Mouse (Mus musculus): ENCODE data around the gene Kcnh1.

The Kcnh1 gene

DNA sequence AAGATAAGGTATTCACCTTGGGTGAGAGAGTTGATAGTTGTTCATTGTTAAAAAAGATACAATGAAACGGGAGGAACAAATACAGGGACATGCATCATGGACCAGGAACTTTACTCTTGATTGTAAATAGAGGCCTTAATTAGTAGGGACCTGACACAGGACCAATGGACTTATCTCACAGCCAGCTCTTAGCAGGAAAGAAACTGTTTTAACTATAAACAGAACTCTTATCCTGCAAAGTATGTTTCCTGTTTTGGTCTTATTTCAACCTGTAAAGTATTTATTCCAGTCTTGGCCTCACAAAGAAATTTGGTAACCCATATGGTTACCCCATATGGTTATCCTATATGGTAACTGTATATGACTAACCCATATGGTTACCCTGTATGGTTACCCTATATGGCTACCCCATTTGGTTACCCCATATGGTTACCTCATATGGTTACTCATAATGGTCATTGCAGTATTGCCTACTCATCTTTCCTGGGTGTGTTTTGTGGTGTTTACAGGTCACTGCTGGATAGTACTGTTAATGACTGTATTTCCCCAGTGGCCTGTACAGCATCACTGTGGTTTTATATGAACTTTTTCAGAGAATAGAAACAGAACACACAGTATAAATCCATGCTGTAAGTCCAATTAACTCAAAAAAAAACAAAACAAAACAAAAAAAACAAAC is 125.0 kb downstream of the Kcnh1 start:
- no peak for DNase-seq (ENCODE audit: low spot score)

DNA sequence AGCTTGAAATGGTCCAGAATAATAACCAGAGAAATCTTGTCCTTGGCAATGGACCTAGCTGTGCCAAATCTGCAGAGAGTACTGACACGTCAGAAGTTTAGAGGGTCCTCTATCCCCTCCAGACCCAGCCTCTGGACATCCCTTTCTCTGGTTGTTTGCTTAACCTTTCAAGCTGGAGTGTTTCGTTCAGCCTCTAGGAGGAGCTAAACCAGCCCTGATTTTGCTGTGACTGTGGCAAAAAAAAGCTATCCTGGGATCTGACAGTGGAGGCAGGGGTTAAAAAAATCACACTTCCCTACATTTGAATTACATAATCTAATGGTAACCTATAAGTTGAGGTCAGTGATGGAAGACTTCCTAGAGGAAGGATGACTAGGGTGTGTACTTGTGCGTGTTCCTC is 133.6 kb downstream of the Kcnh1 start:
- no peak for DNase-seq (ENCODE audit: low spot score)

DNA sequence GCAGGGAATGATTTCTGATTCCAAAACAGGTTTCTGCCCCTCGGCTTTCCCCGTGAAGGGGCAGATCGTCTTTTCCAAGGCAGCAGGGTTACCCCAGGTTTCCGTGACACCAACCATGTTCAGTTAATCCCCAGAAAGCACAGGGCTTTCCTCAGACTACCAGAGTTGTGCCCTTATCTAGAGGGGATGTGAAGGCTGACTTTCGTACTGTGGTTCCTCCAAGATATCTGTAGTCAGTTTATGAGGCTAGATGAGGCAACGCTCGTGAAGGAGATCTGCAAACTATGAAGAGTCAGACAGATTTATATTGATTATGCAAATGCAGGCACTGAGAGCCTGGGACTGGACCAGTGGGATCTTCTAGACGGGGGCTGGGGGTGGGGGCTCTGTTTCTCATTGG is 136.5 kb downstream of the Kcnh1 start:
- DNase-seq (ENCODE audit: low spot score), result no peak

DNA sequence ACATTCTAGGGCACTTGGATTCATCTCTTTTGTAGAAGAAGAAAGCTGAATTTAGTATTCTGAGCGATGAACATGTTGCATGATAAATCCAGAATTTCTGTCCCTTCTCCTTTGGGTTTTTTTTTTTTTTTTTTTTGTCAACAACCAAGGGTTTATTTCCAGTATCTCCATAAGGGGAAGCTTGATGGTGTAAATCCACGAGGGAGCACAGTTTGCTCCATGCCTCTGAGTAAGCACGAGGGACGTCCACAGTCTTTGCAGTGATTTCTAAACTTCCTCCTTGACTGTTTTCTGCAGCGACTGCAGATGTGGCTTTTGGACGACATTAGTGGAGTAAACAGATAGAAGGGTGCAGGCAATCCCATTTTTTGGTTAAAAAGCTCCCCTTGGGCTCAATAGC is 140.6 kb downstream of the Kcnh1 start:
- DNase-seq (ENCODE audit: low spot score), result no peak

DNA sequence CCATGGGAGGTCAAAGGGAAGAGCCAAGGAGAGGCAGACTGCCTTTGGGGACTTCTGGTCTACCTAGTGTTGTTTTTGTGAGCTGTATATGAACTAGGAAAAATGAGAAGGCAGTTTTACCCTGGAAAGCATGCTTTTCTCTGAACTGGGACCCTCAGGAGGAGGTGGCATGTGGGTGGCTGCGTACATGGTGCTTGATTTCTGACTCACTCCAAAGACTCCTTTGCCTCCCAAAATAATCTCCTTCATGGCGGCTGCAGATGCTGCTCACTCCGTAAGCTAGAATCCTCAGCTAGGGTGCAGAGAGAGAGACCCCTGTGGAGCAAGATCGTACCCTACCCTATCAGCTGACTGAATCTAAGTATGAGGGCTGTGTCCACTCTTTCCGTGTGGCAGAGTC is 145.5 kb downstream of the Kcnh1 start:
- DNase-seq (ENCODE audit: low spot score), result no peak

DNA sequence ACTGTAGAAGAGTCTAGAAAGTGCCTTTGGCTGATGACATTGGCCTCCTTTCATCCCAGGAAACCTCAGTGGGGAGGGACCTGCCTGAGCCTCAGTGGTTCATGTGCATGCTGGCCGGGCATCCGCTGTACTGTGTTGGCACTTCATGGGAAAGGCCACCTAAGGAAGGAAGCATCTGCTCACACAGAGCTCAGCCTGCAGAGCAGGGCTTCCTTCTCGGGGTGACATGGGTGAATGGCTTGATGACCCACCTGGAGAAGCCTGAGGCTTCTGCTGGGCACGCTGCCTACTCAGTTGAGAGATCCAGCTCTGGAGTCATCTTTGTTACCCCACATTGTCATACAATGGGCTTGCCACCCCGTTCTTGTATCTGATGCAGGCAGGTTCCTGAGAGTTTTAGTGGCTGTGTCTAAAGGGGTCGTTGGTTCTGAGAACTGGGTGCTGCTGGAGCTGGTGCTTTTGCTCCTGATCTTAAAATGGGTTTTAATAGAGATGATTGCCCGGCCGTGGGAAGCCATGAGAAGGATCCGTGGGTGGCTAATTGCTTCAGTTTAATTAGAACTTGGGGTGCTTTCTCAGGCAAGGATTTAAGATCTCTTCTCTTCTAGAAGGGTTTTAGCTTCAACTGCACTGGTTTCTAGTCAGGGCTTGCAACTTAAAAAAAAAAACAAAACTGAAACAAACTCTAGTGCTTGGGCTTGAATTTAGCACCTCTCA is 148.9 kb downstream of the Kcnh1 start:
- no peak for DNase-seq (ENCODE audit: low spot score)

DNA sequence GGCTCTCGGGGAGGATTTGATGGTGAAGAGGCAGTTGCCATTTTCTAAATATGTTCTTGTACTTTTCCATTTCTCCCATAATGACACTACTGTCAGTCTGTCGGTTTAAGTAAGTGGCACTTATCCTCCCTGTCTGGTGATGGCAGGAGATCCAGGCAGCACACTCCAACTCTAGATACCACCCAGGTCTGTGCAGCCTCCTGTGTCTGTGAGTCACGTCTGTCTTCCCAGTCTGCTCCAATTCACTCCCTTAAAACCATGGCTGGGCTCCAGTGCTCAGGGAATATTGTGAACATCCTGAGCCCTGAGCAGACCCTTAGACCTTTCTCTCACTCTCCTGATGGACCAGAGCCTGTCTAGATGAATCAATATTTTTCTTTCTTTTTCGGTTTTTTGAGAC is 151.2 kb downstream of the Kcnh1 start:
- DNase-seq (ENCODE audit: low spot score), result no peak

DNA sequence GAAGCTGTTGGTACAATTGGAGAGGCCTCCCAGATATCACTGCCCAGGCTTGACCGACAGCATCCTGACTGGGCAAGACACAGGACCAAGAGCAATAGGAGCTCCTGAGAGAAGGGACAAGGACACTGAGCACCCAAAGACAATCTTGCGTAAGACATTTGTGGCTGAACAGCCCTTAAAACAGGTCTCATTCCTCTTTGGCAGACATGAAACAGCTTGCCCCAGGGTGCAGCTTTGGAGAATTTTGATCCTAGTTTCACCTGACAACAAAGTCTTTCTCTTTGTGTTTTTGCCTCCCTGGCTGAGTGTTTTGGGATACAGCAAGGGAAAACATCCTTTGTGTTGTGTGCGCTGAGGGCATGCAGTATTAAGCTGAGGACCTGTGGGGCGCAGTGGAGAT is 153.4 kb downstream of the Kcnh1 start:
- DNase-seq (ENCODE audit: low spot score), result no peak

DNA sequence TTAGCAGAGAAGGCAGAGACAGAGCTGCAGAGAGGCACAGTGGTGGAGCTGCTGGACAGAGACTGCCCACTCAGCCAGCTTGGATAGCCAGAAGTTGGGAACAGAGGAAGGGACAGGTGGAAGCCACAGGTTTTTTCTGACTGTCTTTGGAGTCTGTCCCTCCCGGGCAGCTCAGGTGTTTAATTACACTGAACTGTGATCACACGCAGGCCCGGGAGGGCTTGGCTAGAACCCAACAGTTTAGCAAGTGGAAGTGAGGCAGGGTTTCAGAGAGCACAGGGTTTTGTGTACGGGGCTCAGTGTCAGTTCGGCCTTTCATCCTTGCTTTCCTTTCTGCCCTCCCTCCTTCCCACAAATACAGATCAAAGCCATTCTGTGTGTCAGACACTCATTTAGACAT is 156.8 kb downstream of the Kcnh1 start:
- no peak for DNase-seq (ENCODE audit: low spot score)

DNA sequence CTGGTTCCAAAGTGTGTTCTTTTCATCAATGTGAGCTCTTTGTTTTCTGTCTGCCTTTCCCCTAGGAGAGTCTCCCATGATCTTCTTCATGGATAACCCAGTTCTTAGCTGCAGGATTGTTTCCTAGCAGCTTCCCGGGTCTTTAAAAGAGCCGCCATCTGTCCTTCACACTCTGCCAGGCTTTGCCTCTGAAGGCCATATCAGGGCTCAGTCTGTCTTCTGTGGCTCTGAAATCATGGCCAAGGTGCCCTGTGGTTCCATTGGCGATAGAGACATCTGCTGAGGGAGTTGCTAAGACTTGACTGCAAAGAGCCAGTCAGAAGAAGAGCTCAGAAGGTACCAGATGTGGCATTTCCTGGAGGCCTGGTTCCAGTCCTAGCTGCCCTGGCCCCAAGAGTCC is 165.7 kb downstream of the Kcnh1 start:
- no peak for DNase-seq (ENCODE audit: low spot score)

DNA sequence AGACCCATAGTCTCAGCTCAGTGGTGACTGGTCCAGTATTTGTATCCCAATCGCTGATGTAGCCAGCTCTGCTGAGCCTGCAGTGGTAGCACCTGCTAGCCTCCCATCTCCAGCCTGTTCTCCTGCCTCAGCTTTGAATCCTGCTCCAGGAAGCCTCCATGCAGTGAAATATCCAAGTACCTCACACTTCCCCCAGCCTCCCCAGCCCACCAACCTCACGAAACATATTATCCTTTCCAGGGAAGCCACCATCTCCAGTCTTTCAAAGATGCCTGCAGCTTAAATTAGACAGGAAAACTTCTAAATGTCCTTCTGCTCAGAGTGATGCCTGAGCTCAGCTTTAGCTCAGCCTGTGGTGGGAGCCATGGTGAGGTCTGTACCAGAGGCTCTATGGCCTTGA is 168.6 kb downstream of the Kcnh1 start:
- DNase-seq (ENCODE audit: low spot score), result no peak

DNA sequence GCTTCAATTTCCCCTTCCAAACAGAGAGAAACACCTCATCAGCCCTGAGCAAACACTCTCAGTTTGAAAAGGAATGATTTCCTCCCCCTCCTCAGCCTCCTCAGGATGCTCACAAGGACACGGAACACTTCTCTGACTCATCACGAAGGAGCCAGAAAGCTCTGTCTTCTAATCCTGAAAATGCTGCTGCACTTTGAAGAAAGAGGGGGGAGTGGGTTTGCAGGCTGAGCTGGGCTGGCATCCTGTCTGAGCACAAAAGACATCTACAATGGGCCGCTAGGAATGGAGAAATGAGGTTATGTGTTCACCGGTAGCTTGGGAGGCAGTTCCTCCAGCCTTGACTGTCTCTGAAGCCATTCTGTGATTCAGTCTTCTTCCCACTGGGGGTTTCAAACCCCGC is 177.8 kb downstream of the Kcnh1 start:
- no peak for DNase-seq (ENCODE audit: low spot score)

DNA sequence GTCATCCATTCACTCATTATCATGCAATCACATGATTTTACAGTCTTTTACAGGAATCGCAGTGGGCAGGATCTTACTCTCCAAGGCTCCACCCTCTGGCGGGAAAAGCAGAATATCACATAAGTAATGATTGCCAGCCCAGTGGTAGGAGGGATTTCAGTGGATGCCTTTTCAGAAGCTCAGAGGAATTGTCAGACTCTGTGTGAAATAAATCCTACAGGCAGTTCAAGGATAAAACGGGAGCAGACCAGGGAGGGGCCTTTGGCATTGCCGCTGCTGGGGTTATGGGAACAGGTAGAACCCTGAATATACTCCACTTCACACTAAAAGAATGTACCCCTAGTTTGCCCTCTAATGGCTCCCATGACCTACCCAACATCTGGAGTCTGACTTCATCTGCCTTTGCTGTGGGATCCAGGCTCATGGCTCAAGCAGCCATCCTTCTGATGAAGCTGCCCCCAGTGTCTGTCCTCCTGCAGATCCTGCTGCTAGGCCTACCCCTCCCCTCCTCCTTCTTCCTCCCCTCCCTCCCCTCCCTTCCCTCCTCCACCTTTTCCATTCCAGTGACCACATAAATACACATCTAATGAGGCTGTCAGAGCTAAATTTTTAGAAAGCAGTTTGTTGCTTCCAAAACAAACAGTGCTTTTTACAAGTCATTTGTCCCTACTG is 181.5 kb downstream of the Kcnh1 start:
- no peak for DNase-seq (ENCODE audit: low spot score)

DNA sequence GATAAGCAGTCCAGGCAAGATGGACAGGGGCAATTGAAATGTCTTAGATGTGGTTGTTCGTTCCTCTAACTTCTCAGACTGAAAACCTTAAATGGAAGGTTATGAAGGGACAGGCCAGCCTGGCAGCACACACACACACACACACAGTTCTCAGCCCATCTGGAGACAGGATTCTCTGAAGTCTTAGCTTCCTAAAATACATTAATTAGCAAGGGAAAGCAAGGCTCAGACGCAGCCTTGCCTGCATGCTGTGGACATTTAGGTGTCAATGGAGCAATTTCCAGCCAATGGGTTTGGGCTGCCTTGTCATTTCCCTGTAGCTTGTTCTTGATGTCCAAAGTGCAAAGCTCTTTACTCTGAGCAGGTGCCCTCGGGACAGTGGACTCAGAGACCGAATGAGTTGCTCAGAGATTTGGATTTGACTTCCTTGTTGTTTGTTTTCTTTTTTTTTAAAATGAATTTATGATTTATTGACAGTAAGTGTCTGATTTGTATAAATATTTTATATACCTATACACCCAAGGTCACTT is 188.0 kb downstream of the Kcnh1 start:
- no peak for DNase-seq (ENCODE audit: low spot score)

DNA sequence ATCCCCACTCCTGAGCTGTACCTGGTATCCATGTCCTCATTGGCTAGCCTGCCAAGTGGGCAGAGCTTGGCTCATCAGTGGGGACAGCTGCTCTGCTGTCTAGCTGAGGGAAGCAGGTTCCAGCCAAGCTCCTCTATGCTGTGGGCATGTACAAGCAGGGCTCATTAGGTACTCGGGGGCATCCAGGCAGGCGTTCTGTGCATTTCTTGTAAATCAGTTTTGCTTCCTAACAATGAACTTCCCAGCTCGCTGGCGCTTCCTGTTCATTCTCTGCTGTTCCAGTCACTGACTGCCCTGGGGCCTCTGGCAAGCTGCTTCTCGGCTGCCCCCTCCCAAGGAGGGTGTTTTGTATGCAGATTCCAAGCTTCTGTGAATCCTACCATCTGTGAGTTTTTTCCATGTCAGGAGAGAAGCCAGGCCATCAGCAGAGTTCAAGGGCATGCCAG is 190.0 kb downstream of the Kcnh1 start:
- DNase-seq (ENCODE audit: low spot score), result no peak

DNA sequence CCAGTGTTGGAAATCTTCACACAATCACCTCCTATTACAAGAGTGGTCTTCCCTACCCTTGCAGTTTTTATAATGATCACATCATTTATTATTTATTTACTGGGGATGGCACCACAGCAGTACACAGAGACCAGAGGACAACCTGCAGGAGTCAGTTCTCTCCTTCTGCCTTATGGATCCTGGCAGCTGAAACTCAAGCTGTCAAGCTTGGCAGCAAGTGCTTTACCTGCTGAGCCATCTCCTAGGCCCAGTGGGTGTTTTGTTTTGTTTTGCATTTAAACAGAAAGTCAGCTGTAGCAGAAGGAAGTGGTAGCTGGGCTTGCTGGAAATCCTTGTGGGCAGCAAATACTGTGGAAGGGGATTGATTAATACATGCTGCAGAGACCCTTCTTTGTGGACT is 197.1 kb downstream of the Kcnh1 start:
- no peak for DNase-seq (ENCODE audit: low spot score)

DNA sequence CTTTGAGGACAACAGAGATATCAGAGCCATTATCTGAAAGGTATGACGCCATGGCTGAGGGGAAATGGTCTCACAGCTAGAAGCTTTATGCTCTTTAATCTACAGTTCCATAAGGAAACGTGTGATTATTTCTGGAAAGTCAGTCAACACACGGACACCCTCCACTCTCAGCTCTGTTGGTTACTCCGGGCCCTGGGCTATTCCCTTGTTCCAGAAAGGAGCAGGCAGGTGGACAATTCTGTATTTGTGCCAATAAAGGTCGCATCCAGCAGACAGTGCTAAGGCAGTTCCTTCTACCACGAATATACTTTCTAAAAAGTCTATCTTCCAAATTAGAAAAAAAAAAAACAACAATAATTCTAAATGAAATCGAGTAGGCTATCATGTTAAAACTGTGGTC is 200.5 kb downstream of the Kcnh1 start:
- no peak for DNase-seq (ENCODE audit: low spot score)

DNA sequence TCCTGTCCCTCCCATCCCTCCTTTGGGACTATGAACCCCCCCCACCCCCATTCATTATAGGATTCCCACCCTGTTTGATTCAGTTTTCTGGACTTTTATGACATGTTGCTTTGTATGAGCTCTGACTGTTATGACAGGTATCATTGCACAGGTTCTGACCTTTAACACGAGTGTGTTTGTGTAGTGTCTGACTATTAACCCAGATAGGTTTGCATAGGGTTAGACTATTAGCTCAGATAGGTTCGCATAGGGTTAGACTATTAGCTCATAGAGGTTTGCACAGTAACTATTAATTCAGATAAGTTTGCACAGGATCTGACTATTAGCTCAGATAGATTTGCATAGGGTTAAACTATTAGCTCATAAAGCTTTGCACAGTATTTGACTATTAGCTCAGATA is 201.7 kb downstream of the Kcnh1 start:
- no peak for DNase-seq (ENCODE audit: low spot score)

DNA sequence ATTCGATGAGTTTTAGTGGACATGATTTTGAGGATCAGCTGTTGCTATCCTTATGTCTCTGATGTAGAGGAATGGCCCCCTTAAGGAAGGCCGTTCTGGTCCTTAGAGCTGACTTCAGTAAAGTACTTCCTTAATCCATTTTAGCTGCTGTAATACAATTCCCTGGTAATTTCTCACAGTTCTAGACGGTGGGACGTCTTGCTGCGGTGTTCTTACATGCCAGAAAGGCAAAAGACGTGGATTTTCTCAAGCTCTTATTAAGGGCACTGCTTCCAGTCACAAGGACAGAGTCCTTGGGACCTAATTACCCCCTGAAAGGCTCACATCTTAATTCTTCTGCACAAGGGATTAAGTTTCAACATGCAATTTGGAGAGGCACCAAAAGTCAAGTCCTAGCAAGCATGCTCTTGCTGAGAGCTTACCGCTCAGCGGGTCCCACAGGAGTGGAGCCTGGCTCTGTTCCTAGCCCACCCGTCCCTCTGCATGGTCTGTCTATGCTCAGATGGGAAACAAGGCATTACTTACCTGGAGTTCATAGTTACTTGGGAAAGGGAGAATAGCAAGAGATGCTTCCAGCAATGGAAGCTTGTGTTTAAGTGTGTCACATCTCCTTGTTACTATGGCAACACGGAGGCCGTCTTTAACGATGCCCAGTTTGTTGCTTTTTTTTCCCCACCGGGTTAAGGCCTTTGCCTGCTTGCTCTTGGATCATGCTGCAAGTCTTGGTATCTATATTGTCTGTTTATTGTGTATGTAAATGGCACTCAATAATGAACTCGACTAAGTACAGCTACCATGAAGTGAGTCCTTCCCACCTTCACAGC is 209.3 kb downstream of the Kcnh1 start:
- DNase-seq (ENCODE audit: low spot score), result no peak

DNA sequence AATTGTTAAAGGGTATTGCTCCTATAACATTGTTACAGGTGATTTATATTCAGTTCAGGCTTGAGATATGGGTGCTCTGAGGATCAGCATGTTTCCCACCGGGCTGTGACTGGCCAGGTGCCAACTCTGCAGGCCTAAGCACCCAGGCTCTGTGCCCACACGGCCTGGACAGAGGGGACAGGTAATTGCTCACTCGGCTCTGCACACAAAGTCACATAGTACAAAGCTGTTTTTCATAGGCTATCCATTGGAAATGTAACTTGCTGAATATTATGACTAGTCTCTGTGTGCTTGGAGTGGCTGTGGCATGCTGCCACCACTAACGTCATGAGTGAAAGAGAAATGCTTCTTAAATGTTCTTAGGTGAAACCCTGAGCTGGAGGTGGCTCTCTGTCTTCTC is 210.4 kb downstream of the Kcnh1 start:
- no peak for DNase-seq (ENCODE audit: low spot score)

DNA sequence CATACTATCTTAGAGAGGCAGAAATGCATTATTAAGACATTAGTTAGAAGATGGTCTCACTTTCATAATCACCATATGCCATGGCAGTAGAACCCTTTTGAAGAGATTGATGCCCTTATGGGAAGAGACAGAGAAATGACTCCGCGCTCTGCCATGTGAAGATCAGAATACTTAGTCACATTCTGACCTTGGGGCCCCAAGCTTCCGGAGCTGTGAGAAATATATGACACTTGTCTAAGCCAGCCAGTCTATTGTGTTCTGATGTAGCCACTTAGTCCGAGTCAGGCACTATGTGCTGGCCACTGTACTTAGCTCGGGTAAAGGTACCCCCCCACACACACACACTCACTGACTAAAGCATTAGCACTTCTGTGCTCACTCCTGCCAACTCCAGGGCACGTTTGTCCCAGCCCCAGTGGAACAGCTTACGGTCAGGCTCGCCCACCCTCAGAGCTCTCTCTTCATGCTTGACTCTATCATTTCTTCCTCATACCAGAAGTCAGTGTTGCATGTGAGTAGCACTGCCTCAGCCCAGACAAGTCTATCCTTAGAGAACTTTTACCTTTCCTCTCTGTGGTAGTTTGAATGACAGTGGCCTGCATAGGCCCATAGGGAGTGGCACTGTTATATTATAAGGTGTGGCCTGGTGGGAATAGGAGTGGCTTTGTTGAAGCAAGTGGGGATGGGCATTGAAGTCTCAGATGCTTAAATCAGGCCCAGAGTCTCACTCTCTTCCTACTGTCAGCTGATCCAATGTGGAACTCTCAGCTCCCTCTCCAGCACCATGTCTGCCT is 212.5 kb downstream of the Kcnh1 start:
- no peak for DNase-seq (ENCODE audit: low spot score)

DNA sequence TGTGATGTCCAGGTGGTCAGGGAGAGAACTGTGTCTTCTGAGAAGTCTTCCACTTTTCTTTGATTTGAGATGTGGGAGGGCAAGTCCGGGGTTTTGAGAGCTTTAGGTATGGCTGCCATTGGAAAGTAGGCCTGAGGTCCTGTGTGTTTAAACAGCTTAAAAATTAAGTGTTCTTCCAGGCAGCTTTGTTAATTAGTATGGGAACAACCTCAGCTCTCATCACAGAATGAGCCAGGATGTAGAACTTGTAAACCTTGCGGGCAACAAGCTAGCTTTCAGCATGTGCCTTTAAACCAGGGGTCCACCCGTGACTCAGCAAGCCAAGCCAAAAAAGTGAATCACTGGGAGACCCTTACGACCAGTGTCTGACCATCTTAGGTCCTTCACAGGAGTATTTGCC is 214.6 kb downstream of the Kcnh1 start:
- DNase-seq (ENCODE audit: low spot score), result no peak

Data from ovary, postnatal 10 days (tissue).